Mouse (Mus musculus): ENCODE measurements around the gene Ighmbp2. TPM values are rescaled to one million over a fixed set of nuclear protein-coding genes. Genes with fewer than 3 reads are reported as not detected.

Gene Ighmbp2
- total RNA-seq, 4 experiments from 2014 or later = 2.6 to 3.3 (median 3.2) TPM

Small RNA genes within 50 kb of the gene (microRNA-seq; reads per million reads assigned to microRNA genes)
- 0.84 reads per million for gene Mir6984

Other genes starting within 250 kb of the Ighmbp2 start
- 10 to 100 TPM; 83.4 to 88.5 (median 86.9) TPM for gene Mrpl21, start 116 bp downstream of the Ighmbp2 start, total RNA-seq (2022)
- 10 to 100 TPM; 46.3 to 65.6 (median 57.4) TPM for gene Cpt1a, start 39.3 kb upstream of the Ighmbp2 start, total RNA-seq (2022)
- gene Tesmin, start 105.8 kb upstream of the Ighmbp2 start, total RNA-seq (2022) = 1 to 10 TPM; 2.4 to 5.1 (median 3.1) TPM
- gene Gal, start 131.5 kb upstream of the Ighmbp2 start, total RNA-seq (2022) = not detected